Mouse (Mus musculus): ENCODE measurements at regions not wholly inside any gene's neighbourhood (a gene's known extent, or its start where the extent isn't known, plus 50 kb on each side); places are given as distances from the start of the nearest gene placed in this dataset.
"Not testable (repeated sequence)": the region's sequence is repeated elsewhere in the genome, so short reads cannot be mapped to it uniquely, and the experiment has no call there.

GRCm38 (mm10) chr12:77526581-77526980 lies 288.7 kb downstream of the Fut8 start:
- DNase-seq = not testable (repeated sequence)

GRCm38 (mm10) chr12:77527499-77527898 lies 289.6 kb downstream of the Fut8 start:
- DNase-seq = no peak

- DNase-seq = no peak
These were observed 290.3 kb downstream of the Fut8 start for GRCm38 (mm10) chr12:77527953-77528865.

- DNase-seq = no peak
These were observed 290.9 kb downstream of the Fut8 start for GRCm38 (mm10) chr12:77528868-77529271.

GRCm38 (mm10) chr12:77529414-77529813 lies 291.5 kb downstream of the Fut8 start:
- DNase-seq = no peak

GRCm38 (mm10) chr12:77529955-77530354 lies 292.0 kb downstream of the Fut8 start:
- no peak for DNase-seq

GRCm38 (mm10) chr12:77531294-77531693 lies 293.4 kb downstream of the Fut8 start:
- DNase-seq = peak; percentile 35 to 61

- DNase-seq = no peak
These were observed 294.6 kb downstream of the Fut8 start for GRCm38 (mm10) chr12:77532547-77532946.

- no peak for DNase-seq
These were observed 295.7 kb downstream of the Fut8 start for GRCm38 (mm10) chr12:77533606-77534005.

GRCm38 (mm10) chr12:77534079-77534478 lies 296.2 kb downstream of the Fut8 start:
- no peak for DNase-seq

- DNase-seq = no peak
These were observed 297.2 kb downstream of the Fut8 start for GRCm38 (mm10) chr12:77535147-77535546.

- no peak for DNase-seq
These were observed 299.4 kb downstream of the Fut8 start for GRCm38 (mm10) chr12:77537139-77537848.

- DNase-seq = no peak
These were observed 301.9 kb downstream of the Fut8 start for GRCm38 (mm10) chr12:77539661-77540431.

GRCm38 (mm10) chr12:77541051-77541765 lies 303.3 kb downstream of the Fut8 start:
- no peak for DNase-seq

- DNase-seq = no peak
These were observed 303.9 kb downstream of the Fut8 start for GRCm38 (mm10) chr12:77541826-77542225.

GRCm38 (mm10) chr12:77543651-77544050 lies 305.7 kb downstream of the Fut8 start:
- DNase-seq = no peak

GRCm38 (mm10) chr12:77546165-77546564 lies 308.2 kb downstream of the Fut8 start:
- no peak for DNase-seq

- DNase-seq = peak in 1 of 2 experiments; percentile 25
These were observed 330.4 kb downstream of the Fut8 start for GRCm38 (mm10) chr12:77568286-77568685.

GRCm38 (mm10) chr12:77570501-77570900 lies 332.6 kb downstream of the Fut8 start:
- DNase-seq = peak in 1 of 2 experiments; percentile 12

GRCm38 (mm10) chr12:77571071-77571470 lies 333.1 kb downstream of the Fut8 start:
- DNase-seq = no peak

- DNase-seq = no peak
These were observed 337.1 kb downstream of the Fut8 start for GRCm38 (mm10) chr12:77575046-77575445.

GRCm38 (mm10) chr12:77588297-77588696 lies 350.4 kb downstream of the Fut8 start:
- no peak for DNase-seq
